Mouse (Mus musculus) embryo, embryonic 10 days (tissue): Measurements from ENCODE around the gene Kif27.

Experiments used
- DNase-seq: peaks from one replicate; pipeline ENCODE4 v3.0.0-alpha.2; 2015; ENCODE audit warnings: low spot score

Kif27 gene

DNA sequence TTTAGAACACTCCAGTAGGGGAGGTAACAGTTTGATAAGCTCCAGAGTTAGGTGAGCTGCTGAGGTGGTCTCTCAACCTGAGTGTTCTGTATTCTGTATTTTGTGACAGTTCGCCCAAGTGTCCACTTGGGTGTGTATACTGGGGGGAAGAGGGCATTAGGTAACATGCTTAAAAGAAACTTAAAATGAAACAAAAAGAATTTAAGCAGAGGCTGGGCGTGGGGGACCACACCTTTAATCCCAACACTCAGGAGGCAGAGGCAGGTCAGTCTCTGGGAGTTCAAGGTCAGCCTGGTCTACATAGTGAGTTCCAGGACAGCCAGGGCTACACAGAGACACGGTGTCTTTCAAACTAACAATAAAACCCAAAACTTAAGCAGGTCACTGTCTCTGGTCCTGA lies 78.4 kb downstream of the Kif27 start:
- DNase-seq = no peak

DNA sequence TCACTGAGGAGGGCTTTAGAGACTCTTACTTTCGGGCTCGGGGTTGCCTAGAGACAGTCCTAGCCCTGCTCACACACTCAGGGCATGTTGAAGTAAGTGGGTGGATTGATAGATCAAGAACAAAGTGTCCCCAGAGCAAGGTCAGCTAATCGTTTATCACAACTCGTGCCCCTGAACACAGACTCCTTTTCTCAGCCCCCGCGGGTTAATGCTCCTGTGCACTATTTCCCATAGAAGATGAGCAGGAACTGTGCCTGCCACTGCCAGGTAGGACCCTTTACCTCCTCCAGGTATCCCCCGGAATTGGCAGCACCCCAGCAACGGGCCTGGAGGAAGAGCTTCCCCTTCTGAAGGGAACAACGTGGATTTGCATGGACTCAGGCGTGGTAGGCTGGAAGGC lies 82.7 kb downstream of the Kif27 start:
- no peak for DNase-seq

DNA sequence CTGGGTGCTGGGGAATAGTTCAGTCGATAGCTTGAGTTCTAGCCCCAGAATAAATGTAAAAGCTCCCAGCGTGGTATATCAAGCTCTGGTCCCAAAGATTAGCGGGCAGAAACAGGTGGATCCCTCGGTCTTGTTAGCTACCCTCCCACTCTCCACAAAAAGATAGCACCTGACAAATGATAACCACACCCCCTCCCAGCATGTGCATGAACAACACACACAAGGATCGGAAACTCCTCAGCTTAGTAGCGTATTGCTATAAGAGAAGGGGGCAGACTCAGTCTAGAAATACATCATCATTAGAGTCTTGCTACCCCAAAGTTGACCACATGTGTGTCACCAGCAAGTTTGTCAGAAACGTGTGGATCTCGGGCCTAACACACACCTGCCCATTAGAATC lies 83.3 kb downstream of the Kif27 start, which contains the start of gene Gkap1:
Gene Gkap1, minus strand, starts transcription at position 101 of the 400 bp plus-strand sequence.
- no peak for DNase-seq

DNA sequence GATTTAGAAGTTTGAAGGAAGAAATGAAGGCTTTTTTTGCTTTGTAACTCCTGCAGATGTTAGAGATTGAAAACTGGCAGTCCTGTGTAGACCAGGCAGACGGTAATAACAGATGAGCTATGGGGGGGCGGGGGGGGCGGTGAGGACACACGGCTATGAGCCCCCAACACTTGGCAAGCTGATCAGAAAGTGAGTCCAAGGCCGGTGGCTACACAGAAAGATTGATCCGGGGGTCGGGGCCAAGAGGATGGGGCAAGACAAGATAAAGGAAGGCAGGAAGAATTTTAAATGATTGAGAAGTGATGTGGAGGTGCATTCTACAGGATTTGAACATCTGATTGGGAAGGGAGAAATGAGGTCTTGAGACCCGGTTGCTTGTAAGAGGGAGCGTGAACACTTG lies 83.8 kb downstream of the Kif27 start:
- no peak for DNase-seq

DNA sequence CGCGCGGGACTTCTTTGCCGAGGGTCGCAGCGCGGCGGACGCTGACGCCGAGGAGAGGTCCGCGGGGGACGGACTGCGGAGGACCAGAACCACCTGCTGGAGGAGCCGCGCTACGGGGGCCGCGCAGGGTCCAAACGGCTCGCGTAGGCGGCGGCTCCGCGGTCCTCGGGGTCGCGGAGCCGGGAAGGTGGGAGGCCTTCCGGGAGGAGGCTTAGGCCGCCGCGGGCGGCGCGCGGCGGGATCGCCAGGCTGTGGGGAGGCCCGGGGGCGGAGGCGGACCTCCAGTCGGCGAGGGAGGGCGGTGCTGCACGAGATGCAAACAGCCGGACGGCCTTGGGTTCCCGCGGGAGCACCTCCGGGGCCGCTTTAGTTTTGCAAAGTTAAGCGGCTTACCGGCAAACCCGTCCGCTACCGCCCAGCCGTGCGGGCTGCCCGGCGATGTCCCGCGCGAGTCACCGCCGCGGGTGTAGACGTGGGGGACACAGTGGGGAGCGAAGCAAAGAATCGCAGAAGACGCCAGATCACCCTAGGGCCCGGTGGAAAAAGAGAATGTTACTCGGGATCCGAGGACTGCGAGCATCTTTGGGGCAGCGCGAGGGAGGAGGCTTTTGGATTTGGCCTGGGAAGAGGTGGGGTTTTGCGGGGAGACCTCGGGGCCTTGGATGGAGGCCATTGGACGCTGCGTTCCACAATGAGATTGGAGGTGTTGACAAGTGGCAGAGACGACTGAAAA lies 84.5 kb downstream of the Kif27 start:
- DNase-seq = peak; percentile 75

DNA sequence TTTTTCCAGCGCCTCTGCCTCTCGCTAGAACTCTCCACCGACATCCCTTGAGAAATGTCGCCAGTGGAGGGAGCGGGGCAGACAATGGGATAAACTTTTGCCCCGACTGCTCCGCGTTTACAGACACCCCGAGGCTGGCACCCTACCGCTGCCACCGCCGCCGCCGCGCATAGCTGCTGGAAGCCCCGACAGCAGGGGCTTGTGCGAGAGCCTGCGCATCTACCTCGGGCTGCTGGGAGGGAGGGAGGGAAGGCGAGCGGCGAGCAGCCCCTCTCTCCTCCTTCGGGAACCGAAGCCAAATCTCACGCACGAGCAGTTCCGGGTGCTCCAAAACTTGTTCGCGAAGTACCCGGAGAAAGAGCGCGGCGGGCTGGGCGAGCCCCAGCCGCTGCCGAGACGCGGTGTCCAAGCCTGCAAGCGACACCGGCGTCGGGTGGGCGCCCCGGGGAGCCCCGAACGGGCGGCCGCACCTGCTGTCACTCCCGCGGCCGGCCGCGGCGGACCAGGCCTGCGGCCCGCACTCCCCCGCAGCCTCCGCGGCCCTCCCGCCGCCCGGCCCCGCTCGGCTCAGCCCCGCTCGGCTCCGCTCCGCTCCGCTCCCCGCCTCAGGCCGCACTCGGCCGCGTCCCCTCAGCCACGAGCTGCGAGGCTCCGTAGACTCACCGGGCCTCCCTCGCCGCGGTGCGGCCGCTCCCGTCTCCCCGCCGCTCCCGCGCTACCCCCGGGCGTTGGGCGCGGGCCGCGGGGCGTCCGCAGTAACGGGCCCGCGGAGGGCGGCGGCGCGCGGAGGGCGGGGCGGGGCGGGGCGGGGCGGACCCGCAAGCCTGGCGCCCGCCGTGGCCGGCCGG lies 85.3 kb downstream of the Kif27 start:
- DNase-seq = peak; percentile 55

DNA sequence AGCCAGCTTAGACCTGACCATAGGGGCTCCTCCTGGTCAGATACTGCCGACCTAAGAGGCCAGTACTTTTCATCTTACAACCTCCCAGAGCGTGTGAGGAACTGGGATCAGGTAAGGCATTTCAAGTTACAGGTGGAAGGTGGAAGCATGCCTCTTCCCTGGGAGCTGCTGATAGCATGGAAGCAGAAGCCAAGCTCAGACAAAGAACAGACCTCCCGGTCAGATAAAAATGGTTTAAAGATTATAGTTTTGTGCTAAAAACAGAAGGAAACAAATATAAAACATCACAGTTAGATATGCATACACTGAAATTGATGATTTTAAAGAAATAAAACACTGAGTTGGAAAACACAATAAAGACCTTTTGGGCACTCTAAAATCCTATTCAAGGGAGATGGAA lies 92.1 kb downstream of the Kif27 start:
- DNase-seq = no peak

DNA sequence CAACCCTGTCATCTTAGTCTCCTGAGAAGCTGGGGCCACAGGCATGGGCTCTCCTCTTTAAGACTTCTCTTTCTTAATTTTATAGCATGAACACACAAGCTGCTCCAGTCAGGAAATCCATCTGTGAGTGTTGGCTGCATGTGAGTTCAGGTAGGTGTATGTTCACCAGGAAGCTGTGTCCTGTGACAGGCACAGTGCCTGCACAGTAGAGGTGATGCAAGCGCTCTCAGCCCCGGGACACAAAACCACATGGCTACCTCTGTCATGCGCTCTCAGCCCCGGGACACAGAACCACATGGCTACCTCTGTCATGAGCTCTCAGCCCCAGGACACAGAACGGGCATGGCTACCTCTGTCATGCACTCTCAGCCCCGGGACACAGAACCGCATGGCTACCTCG lies 95.4 kb downstream of the Kif27 start:
- DNase-seq = no peak

DNA sequence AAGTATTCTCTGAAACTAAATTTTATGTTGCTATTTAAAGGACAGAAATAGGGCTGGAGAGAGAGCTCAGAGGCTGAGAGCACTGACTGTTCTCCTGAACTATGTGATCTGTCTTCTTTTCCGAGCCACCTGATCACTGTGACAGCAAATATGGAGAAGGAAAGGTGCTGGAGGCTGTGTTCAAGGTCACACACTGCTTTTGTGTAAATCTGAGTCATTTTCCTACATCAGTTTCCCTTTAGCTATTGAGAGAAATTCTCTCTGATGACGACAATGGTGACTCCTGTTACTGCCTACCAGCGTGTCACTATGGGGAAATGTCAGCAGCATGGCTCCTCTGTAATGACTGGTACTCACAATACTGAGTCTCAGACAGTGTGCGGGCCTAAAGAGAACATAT lies 97.2 kb downstream of the Kif27 start:
- DNase-seq = no peak

DNA sequence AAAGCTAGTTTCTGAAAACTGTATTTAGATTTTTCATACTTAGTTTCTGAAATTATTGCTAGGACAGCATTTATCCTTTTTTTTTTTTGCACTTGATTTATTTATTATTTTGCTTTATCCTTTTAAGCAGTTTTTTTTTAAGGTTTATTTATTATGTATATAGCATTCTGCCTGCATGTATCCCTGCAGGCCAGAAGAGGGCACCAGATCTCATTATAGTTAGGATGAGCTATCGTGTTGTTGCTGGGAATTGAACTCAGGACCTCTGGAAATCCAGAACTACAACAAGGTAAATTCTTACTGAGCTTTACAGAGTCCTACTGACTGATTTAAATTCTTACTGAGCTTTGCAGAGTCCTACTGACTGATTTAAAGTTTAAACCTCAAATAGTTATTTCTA lies 105.7 kb downstream of the Kif27 start:
- no peak for DNase-seq

DNA sequence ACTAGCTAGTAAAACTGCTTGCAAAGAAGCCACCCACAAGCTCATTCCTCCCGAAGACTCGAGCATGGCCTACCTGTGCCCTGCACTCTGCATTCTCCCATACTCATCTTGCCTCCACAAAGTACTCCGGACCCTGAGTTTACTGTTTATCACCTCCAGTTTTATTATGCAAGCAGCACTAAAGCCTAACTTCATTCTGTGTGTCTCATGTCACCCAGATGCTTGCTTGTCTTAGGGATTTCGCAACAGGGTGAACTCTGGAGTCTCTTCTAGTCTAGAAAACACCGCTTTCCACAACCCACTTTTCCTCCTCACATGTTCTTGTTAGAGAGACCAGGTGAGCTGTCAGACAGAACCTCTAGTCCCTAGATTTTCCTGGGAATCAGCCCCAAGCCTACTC lies 110.0 kb downstream of the Kif27 start:
- no peak for DNase-seq
